Mouse (Mus musculus): ENCODE results near the gene Muc4. TPM values are rescaled to one million over a fixed set of nuclear protein-coding genes. Genes with fewer than 3 reads are reported as not detected.
A peak's percentile ranks its signal among the peaks of the same experiment; 100 is the strongest.

The Muc4 gene
- polyA plus RNA-seq, 1 experiment: 0.58 TPM

DNA sequence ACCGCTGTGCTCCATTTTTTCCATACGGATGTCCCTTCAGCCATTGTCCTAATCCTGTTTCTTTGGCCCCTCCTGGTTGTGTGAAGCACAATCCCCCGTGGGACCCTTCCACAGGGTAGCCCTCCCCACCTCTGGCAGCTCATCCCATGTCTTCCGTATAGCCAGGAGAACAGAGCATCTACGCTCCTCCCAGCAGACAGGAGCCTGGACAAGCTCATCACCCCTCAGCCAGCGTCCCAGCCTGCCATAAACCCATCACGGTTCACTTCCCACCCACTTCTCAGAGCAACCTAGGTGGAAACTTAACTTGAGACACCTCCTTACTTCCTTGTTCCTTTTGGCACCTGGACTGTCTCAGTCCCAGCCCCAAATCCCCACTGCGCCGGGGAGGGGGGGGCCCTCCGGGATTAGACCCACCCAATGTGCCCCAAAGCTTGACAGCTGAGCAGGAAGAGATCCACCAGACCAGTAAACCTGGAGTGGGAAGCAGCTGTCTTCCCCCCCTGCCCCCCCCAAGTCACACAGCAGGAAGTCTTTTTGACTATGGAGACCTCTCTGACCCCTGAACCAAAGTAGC, 27.1 kb upstream of the Muc4 start:
- no peak for DNase-seq
- no peaks in the 10 kb centered on the region for H3K27me3 ChIP-seq (ENCODE audit: control insufficient read depth, insufficient read depth, low read length)
- H3K4me3 ChIP-seq (ENCODE audit: control insufficient read depth, insufficient read depth, low read length): no peak overlapping the region
- H3K36me3 ChIP-seq (ENCODE audit: control insufficient read depth, insufficient read depth, low read length): no peaks in the 10 kb centered on the region
- peaks cover 26% of the 10 kb centered on the region for H3K4me1 ChIP-seq (replicated peaks; ENCODE audit: control insufficient read depth, insufficient read depth, low read length)
- no peak overlapping the region for H3K27ac ChIP-seq (ENCODE audit: control insufficient read depth, insufficient read depth, low read length)
- 78% methylated on average over 10 of the region's 10 CpGs for WGBS
- TF ChIP-seq POLR2A (IDR thresholded peaks at IDR 0.05; ENCODE audit: control insufficient read depth, extremely low read depth, insufficient read depth, low read length, poor library complexity): no peak
- TF ChIP-seq CTCF (IDR thresholded peaks at IDR 0.05; ENCODE audit: borderline replicate concordance, control insufficient read depth, extremely low read depth, insufficient read depth, low read length, poor library complexity): no peak

DNA sequence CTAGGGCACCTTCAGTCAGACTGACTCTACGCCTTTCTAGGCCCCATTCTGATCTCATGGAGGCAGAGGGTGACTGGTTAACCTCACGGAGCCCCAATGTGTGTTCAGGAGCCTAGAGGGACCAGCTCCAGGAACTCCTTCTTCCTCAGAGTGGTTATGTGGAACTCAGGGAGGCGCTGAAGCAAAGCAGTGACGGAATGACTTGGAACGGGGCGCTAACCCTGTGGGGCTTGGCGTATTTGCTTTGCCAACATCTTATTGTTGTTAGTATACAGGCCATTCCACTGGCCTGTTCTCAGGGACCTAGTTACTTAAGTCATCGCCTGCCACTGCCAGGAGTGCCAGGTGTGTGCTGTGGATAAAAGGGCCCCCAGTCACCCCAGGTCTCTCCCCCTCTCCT, 26.6 kb upstream of the Muc4 start:
- no peak for DNase-seq
- 97% methylated on average over 8 of the region's 8 CpGs for WGBS
- H3K27me3 ChIP-seq (ENCODE audit: control insufficient read depth, insufficient read depth, low read length): no peaks in the 10 kb centered on the region

DNA sequence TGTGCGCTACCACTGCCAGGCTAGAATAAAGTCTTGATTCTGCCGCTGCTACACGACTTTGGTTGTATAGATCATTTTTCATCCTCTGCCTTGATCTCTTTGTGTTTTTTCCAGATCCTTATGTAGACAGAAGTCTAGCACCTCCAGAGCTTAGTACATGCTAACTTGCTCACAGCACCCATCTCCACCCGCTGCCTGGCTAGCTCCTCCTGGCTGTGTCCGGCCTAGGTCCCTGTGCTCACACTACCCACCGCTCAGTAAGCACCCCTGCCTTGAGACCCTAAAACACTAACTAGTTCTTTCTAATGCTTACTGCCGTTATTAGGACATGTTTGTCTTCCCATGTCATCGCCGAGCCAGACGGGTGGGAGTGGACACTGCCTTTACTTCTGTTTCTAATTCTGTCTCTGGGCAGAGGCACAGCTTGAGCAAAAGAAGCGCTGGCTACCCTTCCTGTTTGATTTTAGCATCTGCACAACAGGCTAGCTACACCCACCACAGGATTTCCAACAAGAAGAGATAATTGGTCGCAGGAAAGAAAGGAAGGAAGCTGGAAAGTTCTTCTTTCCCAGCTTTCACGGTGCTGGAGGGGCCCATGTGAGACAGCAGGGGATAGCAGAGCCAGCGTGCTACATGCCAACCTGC, 25.1 kb upstream of the Muc4 start:
- Histone ChIP-seq H3K27ac (ENCODE audit: control insufficient read depth, insufficient read depth, low read length) (no peak overlapping the region), H3K4me3 (ENCODE audit: control insufficient read depth, insufficient read depth, low read length) (no peak overlapping the region), H3K4me1 (replicated peaks; ENCODE audit: control insufficient read depth, insufficient read depth, low read length) (peaks cover 26% of the 10 kb centered on the region), H3K27me3 (ENCODE audit: control insufficient read depth, insufficient read depth, low read length) (no peaks in the 10 kb centered on the region; the same call in 1 of the 2 replicates), H3K36me3 (ENCODE audit: control insufficient read depth, insufficient read depth, low read length) (no peaks in the 10 kb centered on the region)
- TF ChIP-seq POLR2A (IDR thresholded peaks at IDR 0.05; ENCODE audit: control insufficient read depth, extremely low read depth, insufficient read depth, low read length, poor library complexity) (no peak), CTCF (IDR thresholded peaks at IDR 0.05; ENCODE audit: borderline replicate concordance, control insufficient read depth, extremely low read depth, insufficient read depth, low read length, poor library complexity) (no peak)
- no peak for DNase-seq
- 82% methylated on average over 14 of the region's 14 CpGs for WGBS

More for the DNA sequence above, 26.6 kb upstream of the Muc4 start:
- Histone ChIP-seq H3K4me3 (ENCODE audit: control insufficient read depth, insufficient read depth, low read length) (no peak overlapping the region), H3K4me1 (replicated peaks; ENCODE audit: control insufficient read depth, insufficient read depth, low read length) (peaks cover 26% of the 10 kb centered on the region), H3K27ac (ENCODE audit: control insufficient read depth, insufficient read depth, low read length) (no peak overlapping the region), H3K36me3 (ENCODE audit: control insufficient read depth, insufficient read depth, low read length) (no peaks in the 10 kb centered on the region)
- TF ChIP-seq POLR2A (IDR thresholded peaks at IDR 0.05; ENCODE audit: control insufficient read depth, extremely low read depth, insufficient read depth, low read length, poor library complexity): no peak

DNA sequence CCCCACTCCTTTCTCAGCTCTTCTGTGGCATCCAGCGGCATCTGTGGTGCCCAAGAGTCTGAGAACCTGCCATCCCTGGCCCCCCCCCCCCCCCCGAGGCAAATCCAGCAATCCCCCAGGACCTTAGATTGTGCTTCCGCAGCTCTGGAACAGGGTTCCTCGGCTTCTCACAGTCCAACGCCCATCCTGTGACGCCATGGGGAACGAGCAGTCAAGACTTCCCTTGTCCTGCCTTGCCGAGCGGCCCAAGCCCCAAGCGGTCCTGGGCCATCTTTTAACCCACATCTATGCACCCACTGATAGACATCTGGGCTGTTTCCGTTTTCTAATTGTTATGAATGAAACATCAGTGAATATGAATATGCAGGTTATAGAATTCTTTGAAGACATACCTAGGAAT, 23.5 kb upstream of the Muc4 start:
- no peak overlapping the region for H3K4me3 ChIP-seq (ENCODE audit: control insufficient read depth, insufficient read depth, low read length)
- TF ChIP-seq CTCF (IDR thresholded peaks at IDR 0.05; ENCODE audit: borderline replicate concordance, control insufficient read depth, extremely low read depth, insufficient read depth, low read length, poor library complexity) (no peak), POLR2A (IDR thresholded peaks at IDR 0.05; ENCODE audit: control insufficient read depth, extremely low read depth, insufficient read depth, low read length, poor library complexity) (no peak)
- no peaks in the 10 kb centered on the region; the same call in 1 of the 2 replicates for H3K27me3 ChIP-seq (ENCODE audit: control insufficient read depth, insufficient read depth, low read length)
- WGBS: 93% methylated on average over 11 of the region's 11 CpGs
- no peak overlapping the region for H3K27ac ChIP-seq (ENCODE audit: control insufficient read depth, insufficient read depth, low read length)
- H3K4me1 ChIP-seq (replicated peaks; ENCODE audit: control insufficient read depth, insufficient read depth, low read length): peaks cover 22% of the 10 kb centered on the region
- H3K36me3 ChIP-seq (ENCODE audit: control insufficient read depth, insufficient read depth, low read length): no peaks in the 10 kb centered on the region
- no peak for DNase-seq

DNA sequence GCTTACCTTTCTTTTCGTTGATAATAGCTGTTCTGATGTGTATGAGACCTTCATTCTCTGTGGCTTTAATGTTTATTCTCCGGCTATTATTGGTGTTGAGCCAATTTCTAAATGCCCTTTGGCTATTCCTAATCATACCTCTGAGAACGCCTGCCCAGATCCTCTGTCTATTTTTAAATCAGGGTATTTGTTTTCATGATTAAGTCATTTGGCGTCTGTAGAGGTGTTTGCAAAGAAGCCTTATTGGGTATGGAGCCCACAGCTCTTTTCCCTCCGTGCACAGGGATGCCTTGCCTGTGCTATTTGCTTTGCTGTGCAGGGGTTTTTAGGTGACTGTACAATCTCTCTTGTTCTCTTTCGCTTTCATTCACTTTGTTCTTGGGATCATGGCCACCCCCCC, 22.1 kb upstream of the Muc4 start:
- Histone ChIP-seq H3K36me3 (ENCODE audit: control insufficient read depth, insufficient read depth, low read length) (no peaks in the 10 kb centered on the region), H3K27me3 (ENCODE audit: control insufficient read depth, insufficient read depth, low read length) (no peaks in the 10 kb centered on the region; the same call in 1 of the 2 replicates), H3K27ac (ENCODE audit: control insufficient read depth, insufficient read depth, low read length) (no peak overlapping the region), H3K4me1 (replicated peaks; ENCODE audit: control insufficient read depth, insufficient read depth, low read length) (peaks cover 10% of the 10 kb centered on the region), H3K4me3 (ENCODE audit: control insufficient read depth, insufficient read depth, low read length) (no peak overlapping the region)
- no peak for DNase-seq
- WGBS: 87% methylated on average over 6 of the region's 6 CpGs
- no peak for TF ChIP-seq POLR2A (IDR thresholded peaks at IDR 0.05; ENCODE audit: control insufficient read depth, extremely low read depth, insufficient read depth, low read length, poor library complexity)
- no peak for TF ChIP-seq CTCF (IDR thresholded peaks at IDR 0.05; ENCODE audit: borderline replicate concordance, control insufficient read depth, extremely low read depth, insufficient read depth, low read length, poor library complexity)

DNA sequence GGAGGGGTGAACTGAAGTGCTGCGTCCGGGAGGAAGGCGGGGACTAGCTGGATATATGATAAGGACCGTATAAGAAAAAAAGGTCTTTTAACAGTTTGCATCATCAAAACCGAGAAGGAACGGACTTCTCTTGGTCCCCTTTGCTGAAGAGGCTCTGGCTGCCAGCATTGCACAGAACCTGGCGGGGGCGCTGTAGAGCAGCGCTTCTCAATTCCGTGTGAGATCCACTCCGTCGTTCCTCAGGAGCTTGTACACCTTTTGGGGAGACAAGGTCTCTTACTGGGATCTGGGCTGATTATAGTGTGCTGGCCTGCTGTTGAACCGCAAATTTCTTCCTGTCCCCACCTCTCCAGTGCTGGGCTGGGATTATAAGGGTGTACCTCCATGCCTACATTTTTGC, 20.3 kb upstream of the Muc4 start:
- Histone ChIP-seq H3K36me3 (ENCODE audit: control insufficient read depth, insufficient read depth, low read length) (no peaks in the 10 kb centered on the region), H3K27ac (ENCODE audit: control insufficient read depth, insufficient read depth, low read length) (no peak overlapping the region), H3K4me1 (replicated peaks; ENCODE audit: control insufficient read depth, insufficient read depth, low read length) (0 out of 2 replicates have a peak, but pooled peaks cover 2% of the 10 kb centered on the region), H3K27me3 (ENCODE audit: control insufficient read depth, insufficient read depth, low read length) (no peaks in the 10 kb centered on the region; the same call in 1 of the 2 replicates), H3K4me3 (ENCODE audit: control insufficient read depth, insufficient read depth, low read length) (no peak overlapping the region)
- WGBS: 38% methylated on average over 13 of the region's 13 CpGs
- TF ChIP-seq POLR2A (IDR thresholded peaks at IDR 0.05; ENCODE audit: control insufficient read depth, extremely low read depth, insufficient read depth, low read length, poor library complexity) (no peak), CTCF (IDR thresholded peaks at IDR 0.05; ENCODE audit: borderline replicate concordance, control insufficient read depth, extremely low read depth, insufficient read depth, low read length, poor library complexity) (0 out of 2 replicates have a peak, but pooled peaks have one; percentile 24)
- DNase-seq: no peak

Data from thymus, adult 2 months (tissue).